Mouse (Mus musculus) thymus, adult 2 months (tissue): ENCODE data around the gene Hs6st3. TPM values are rescaled to one million over a fixed set of nuclear protein-coding genes. Genes with fewer than 3 reads are reported as not detected.

Source experiments
- DNase-seq: peaks from one replicate; pipeline ENCODE4 v3.0.0; 2021
- H3K27ac ChIP-seq: fragments of 200-500 bp; 2 replicates; pipeline ENCODE4 v1.5.1; 2012; ENCODE audit warnings: low read length, control low read depth; ENCODE audit not compliant: control insufficient read depth, insufficient read depth
- H3K27me3 ChIP-seq: fragments of 200-500 bp; 2 replicates; pipeline ENCODE4 v1.6.1; 2012; ENCODE audit warnings: mild to moderate bottlenecking, low read length, moderate library complexity, mixed read lengths; ENCODE audit not compliant: control insufficient read depth, insufficient read depth
- H3K36me3 ChIP-seq: fragments of 200-500 bp; 2 replicates; pipeline ENCODE4 v1.6.1; 2012; ENCODE audit warnings: mild to moderate bottlenecking, low read length, moderate library complexity; ENCODE audit not compliant: control insufficient read depth, insufficient read depth
- H3K4me1 ChIP-seq: fragments of 200-500 bp; replicated peaks from 2 replicates; pipeline ENCODE4 v1.6.1; 2012; ENCODE audit warnings: low read length; ENCODE audit not compliant: control insufficient read depth, insufficient read depth
- H3K4me3 ChIP-seq: fragments of 200-500 bp; 2 replicates; pipeline ENCODE4 v1.5.1; 2012; ENCODE audit warnings: mild to moderate bottlenecking, low read length, control low read depth, moderate library complexity; ENCODE audit not compliant: control insufficient read depth, insufficient read depth
- CTCF ChIP-seq: fragments of 200-500 bp; IDR thresholded peaks from 2 replicates; pipeline ENCODE4 v1.5.1; 2012; ENCODE audit warnings: mild to moderate bottlenecking, control low read depth, low read length, moderate library complexity, borderline replicate concordance; ENCODE audit not compliant: control insufficient read depth, poor library complexity, insufficient read depth; ENCODE audit errors: extremely low read depth
- POLR2A ChIP-seq: fragments of 200-500 bp; IDR thresholded peaks from 2 replicates; pipeline ENCODE4 v1.6.1; 2012; ENCODE audit warnings: mild to moderate bottlenecking, low read length, control low read depth, moderate library complexity; ENCODE audit not compliant: control insufficient read depth, poor library complexity, insufficient read depth; ENCODE audit errors: extremely low read depth
- WGBS: fragments of 180-500 bp; shearing (Covaris S2); methylation state at CpG from one replicate; pipeline ENCODE4 v1.1.7; 2018; 5-methylcytosine and 5-hydroxymethylcytosine counted together
- polyA plus RNA-seq: library from polyadenylated mRNA; depleted of rRNA; stranded (reverse); fragments of >200 nt; gene quantifications from 2 replicates; pipeline ENCODE4 v1.2.3, GENCODE M21; 2012

Hs6st3 gene
- polyA plus RNA-seq, 1 experiment, result 0.05 TPM

DNA sequence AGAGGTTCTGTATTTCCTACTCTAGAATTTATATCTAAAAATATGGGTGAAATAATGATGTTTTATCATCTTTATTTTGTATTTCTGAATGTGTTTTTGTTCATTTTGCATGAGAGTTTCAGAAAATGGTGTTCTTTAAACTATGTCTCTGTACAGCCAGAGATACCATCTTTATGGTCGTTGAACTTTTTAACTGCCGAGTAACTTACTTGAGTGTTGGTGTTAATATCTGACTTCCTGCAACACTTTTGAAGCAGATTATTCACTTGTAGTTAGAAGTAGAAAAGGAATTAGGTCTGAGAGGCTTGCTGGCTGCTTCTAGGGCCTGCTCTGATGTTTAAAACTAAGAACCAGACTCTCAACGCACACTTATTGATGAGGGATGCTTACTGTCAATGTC is 576.6 kb downstream of the Hs6st3 start:
- TF ChIP-seq CTCF (no peak), POLR2A (no peak)
- no peaks in the 10 kb centered on the region for H3K27me3 ChIP-seq
- no peak overlapping the region for H3K27ac ChIP-seq
- no peak overlapping the region for H3K4me3 ChIP-seq
- WGBS, result 63% methylated on average over 3 of the region's 3 CpGs
- no peaks in the 10 kb centered on the region for H3K36me3 ChIP-seq
- H3K4me1 ChIP-seq, result no peaks in the 10 kb centered on the region
- DNase-seq, result no peak

DNA sequence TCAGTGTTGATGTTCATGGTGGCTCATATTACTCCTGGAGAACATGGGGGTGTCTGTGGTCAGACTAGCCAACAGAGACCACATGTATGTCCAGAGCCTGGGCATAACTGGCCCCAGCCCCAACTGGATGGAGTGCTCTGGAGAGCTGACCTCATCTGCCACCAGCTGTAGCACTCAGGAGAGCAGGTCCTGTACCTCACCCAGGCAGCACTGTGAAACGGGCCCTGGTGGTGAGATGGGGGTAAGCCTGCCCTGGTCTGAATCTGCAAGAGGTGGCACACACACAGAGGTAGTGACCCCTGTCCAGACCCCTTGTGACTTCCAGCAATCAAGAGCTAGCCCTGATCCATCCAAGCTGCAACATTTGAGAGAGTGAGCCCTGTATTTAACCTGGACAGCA is 579.2 kb downstream of the Hs6st3 start:
- Histone ChIP-seq H3K27me3 (no peaks in the 10 kb centered on the region), H3K4me3 (no peak overlapping the region), H3K4me1 (no peaks in the 10 kb centered on the region), H3K36me3 (no peaks in the 10 kb centered on the region), H3K27ac (no peak overlapping the region)
- WGBS, result 91% methylated on average over 1 of the region's 1 CpGs
- DNase-seq, result no peak
- TF ChIP-seq POLR2A, result no peak
- no peak for TF ChIP-seq CTCF

DNA sequence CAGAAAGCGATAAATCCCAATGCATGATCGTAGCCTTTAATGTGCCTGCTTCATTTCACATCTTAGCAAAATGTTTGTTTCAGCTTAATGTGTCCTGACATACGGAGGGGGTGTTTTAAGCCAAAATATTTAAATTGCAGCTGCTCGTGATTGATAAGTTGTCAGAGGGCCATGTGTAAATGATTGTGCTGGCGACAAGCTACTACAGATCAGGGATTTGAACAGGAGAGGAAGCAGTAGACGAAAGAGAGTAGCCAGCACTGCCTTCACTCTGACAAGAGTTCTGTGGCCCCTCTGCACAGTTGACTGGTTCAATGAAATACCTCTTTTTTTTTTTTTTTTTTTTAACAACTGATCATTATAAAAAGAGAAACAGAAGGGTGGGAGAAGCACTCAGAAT is 587.0 kb downstream of the Hs6st3 start:
- TF ChIP-seq POLR2A (no peak), CTCF (no peak)
- Histone ChIP-seq H3K4me3 (no peak overlapping the region), H3K36me3 (no peaks in the 10 kb centered on the region), H3K4me1 (no peaks in the 10 kb centered on the region), H3K27ac (no peak overlapping the region), H3K27me3 (no peaks in the 10 kb centered on the region)
- WGBS, result 93% methylated on average over 6 of the region's 6 CpGs
- DNase-seq, result no peak

DNA sequence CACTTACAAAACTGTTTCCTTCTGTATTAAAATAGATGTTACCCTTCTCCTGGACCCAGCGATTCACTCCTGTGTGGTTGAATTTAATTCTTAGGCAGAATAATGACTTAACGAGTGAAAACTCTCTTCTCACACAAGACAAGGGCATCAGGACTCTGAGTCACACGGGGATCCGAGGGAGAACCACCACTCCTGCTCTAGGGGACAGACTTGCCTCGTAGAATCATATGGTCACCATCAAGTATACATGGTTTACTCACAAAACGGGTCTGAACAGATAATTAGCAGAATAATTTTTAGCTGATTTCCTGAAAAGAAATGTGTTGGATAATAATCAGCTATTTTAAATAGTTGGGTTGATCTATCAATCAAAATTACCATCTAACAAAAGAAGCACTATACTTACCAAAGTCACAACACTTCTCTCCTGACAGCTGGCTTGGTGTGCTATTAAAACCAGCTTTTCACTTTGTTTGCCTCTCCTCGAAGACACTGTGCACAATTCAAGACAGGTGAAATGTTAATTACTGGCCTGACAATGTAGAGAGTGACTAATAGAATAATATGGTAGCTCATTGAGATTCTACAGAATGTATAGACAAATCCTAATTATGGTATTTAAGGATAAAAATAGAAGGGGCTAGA is 593.4 kb downstream of the Hs6st3 start:
- Histone ChIP-seq H3K4me1 (no peaks in the 10 kb centered on the region), H3K27ac (no peak overlapping the region), H3K27me3 (no peaks in the 10 kb centered on the region), H3K4me3 (no peak overlapping the region), H3K36me3 (no peaks in the 10 kb centered on the region)
- TF ChIP-seq CTCF, result no peak
- no peak for TF ChIP-seq POLR2A
- no peak for DNase-seq
- WGBS, result 87% methylated on average over 7 of the region's 7 CpGs

DNA sequence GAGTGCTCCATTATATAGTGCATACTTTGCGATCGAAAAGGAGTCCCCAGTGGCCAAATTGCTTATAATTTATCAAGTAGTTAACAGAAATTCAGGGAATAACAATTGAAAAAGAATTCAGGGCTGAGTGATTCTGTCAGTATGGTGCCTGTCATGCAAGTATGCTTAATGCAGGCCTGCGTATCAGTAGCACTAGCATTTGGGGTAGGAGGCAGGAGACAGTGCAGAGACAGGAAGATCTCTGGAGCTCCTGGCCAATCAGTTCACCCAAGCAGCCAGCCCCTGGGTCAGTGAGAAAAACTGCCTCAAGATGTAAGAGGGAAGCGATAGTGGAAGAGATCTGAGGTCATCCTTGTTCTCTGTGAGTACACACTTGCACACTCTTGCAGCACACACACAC is 594.1 kb downstream of the Hs6st3 start:
- no peaks in the 10 kb centered on the region for H3K36me3 ChIP-seq
- no peak overlapping the region for H3K4me3 ChIP-seq
- no peaks in the 10 kb centered on the region for H3K27me3 ChIP-seq
- no peak overlapping the region for H3K27ac ChIP-seq
- TF ChIP-seq POLR2A, result no peak
- no peak for TF ChIP-seq CTCF
- no peak for DNase-seq
- H3K4me1 ChIP-seq, result no peaks in the 10 kb centered on the region
- WGBS, result 94% methylated on average over 4 of the region's 4 CpGs

DNA sequence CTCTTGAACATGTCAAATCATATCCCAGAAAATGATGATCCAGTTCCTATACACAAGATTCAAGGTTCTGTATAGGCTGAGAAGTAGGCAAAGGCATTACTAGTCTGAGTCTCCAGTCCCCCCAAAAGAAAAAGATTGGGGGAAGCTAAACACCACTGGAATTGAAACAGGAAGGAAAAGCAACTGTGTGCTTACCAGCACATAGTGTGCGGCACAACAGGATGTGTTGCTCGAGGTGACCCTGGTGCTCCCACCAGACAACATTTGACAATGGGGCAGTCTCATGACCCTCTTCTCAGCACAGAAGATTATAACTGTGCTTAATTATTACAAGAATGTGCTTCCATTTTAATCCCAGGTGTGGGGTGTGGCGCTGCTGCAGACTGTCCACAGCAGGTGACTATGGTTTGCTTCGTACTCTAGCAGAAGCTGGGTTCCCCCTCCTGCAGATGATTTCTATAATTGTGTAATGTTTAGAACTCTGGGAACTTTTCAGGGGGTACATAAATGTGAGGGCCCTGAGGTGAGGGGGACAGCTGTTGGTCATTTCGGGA is 599.3 kb downstream of the Hs6st3 start:
- 65% methylated on average over 5 of the region's 5 CpGs for WGBS
- no peaks in the 10 kb centered on the region for H3K4me1 ChIP-seq
- no peaks in the 10 kb centered on the region for H3K36me3 ChIP-seq

DNA sequence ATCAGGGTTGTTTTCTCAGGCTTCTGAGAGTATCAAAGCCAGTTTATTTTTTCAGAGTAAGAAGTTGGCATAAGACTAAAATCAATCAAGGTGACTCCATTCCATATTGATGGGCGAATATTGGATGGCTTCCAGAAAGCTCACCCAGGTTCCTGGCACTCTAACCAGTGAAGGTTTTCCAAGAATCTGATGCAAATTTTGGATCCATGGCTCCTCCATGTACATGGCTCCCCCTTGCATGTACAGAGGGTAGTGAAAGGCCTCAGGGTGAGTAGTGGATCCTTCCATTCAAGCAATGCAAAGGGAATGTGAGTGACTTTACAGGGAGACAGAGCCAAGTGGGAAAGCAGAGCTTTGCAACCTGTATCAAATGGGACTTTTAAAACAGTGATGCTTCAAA is 603.6 kb downstream of the Hs6st3 start:
- TF ChIP-seq CTCF (no peak), POLR2A (no peak)
- no peaks in the 10 kb centered on the region for H3K36me3 ChIP-seq
- H3K4me3 ChIP-seq, result no peak overlapping the region

More for the DNA sequence above, 599.3 kb downstream of the Hs6st3 start:
- Histone ChIP-seq H3K4me3 (no peak overlapping the region), H3K27ac (no peak overlapping the region), H3K27me3 (no peaks in the 10 kb centered on the region)
- no peak for DNase-seq
- TF ChIP-seq POLR2A (no peak), CTCF (no peak)

DNA sequence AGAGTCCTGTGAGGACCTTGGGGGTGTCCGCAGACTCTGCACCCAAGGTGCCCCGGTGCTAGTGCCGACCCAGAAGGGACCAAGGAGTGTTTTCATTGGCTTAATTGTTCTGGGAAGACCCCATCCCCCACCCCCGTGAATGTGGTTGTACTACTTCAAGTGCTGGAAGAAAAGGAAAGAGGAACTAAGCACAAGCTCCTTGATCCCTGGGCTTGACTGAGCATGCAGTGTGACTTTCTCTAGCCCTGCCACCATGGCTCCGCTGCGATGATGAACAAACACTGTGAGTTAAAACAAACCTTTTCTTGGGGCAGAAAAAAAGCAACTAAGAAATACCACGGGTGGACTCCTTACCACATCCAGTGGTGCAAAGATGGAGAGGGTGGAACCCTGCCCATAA is 623.2 kb downstream of the Hs6st3 start:
- Histone ChIP-seq H3K27ac (no peak overlapping the region), H3K36me3 (no peaks in the 10 kb centered on the region), H3K4me3 (no peak overlapping the region), H3K4me1 (no peaks in the 10 kb centered on the region), H3K27me3 (no peaks in the 10 kb centered on the region)
- TF ChIP-seq POLR2A (no peak), CTCF (no peak)
- 65% methylated on average over 7 of the region's 7 CpGs for WGBS
- no peak for DNase-seq

More for the DNA sequence above, 603.6 kb downstream of the Hs6st3 start:
- Histone ChIP-seq H3K27ac (no peak overlapping the region), H3K4me1 (no peaks in the 10 kb centered on the region), H3K27me3 (no peaks in the 10 kb centered on the region)
- no peak for DNase-seq
- WGBS, result 95% methylated on average over 1 of the region's 1 CpGs
